Mouse (Mus musculus) CH12.LX (cell line): Measurements from ENCODE around the gene Gm4981.
"Not testable (repeated sequence)": the region's sequence is repeated elsewhere in the genome, so short reads cannot be mapped to it uniquely, and the experiment has no call there.

ENCODE experiments used
- BHLHE40 ChIP-seq: IDR thresholded peaks from 2 replicates; pipeline ENCODE4 v1.6.1; 2011; ENCODE audit warnings: mild to moderate bottlenecking, low read depth, low read length, improper control_type of control experiment
- MAX ChIP-seq: IDR thresholded peaks from 2 replicates; pipeline ENCODE4 v1.6.1; 2011; ENCODE audit warnings: low read length, improper control_type of control experiment
- PAX5 ChIP-seq: IDR thresholded peaks from 2 replicates; pipeline ENCODE4 v1.6.1; 2012; ENCODE audit warnings: low read length, inconsistent platforms, mixed read lengths
- SIN3A ChIP-seq: IDR thresholded peaks from 2 replicates; pipeline ENCODE4 v1.6.1; 2012; ENCODE audit warnings: low read length, improper control_type of control experiment, inconsistent platforms

DNA sequence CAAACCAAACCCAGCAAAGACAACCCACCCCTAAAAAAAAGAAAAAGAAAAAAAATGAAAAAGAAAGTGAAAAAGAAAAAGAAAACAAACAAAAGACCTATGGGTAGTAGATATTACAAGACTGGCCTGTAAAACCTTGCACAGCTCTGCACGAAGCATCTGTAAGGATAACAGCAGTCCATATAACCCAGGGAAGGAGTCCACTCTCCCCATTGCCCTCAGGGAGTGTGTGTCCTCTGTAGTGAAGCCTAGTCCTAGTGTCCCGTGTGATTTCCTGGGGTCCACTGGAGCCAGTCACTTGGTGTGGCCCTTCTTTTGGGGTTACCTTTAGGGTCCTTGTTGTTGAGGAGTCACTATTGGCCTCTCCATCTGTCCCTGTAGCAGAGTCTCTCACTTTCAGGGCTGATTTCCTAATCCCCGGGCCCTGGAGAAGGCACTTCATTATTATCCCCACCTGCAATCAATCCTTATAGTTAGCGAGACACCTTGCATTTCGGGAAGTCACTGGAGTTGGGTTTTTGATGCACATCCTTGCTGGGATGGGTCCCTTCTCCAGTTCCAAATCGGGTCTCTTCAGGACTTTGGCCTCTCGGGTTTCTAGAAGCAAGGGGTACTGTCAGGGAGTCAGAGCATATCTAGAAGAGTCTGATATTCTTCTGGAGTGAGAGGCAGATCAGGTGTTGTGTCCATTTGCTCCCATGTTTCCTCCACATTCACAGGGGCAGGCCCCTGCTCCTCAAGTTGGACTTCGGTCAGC lies 2.7 kb upstream of the Gm4981 start:
- not testable (repeated sequence) for TF ChIP-seq MAX, SIN3A, PAX5, BHLHE40
